Mouse (Mus musculus) G1E (cell line): Measurements from ENCODE around the gene Cysrt1.

ENCODE experiments used
- CTCF ChIP-seq: IDR thresholded peaks from 2 replicates; pipeline ENCODE4 v1.5.1; 2012; ENCODE audit warnings: low read depth, low read length, inconsistent platforms, mixed read lengths
- GATA1 ChIP-seq: IDR thresholded peaks from 2 replicates; pipeline ENCODE4 v1.6.1; 2012; ENCODE audit warnings: borderline replicate concordance, low read length, inconsistent platforms, mixed read lengths
- POLR2AphosphoS5 ChIP-seq: IDR thresholded peaks from 2 replicates; pipeline ENCODE4 v1.6.1; 2012; ENCODE audit warnings: low read depth, low read length, inconsistent platforms; ENCODE audit not compliant: insufficient replicate concordance
- TAL1 ChIP-seq: conservative IDR thresholded peaks from 2 replicates; pipeline ENCODE4 v1.6.1; 2012; ENCODE audit warnings: low read depth, low read length, inconsistent platforms, mixed read lengths

DNA sequence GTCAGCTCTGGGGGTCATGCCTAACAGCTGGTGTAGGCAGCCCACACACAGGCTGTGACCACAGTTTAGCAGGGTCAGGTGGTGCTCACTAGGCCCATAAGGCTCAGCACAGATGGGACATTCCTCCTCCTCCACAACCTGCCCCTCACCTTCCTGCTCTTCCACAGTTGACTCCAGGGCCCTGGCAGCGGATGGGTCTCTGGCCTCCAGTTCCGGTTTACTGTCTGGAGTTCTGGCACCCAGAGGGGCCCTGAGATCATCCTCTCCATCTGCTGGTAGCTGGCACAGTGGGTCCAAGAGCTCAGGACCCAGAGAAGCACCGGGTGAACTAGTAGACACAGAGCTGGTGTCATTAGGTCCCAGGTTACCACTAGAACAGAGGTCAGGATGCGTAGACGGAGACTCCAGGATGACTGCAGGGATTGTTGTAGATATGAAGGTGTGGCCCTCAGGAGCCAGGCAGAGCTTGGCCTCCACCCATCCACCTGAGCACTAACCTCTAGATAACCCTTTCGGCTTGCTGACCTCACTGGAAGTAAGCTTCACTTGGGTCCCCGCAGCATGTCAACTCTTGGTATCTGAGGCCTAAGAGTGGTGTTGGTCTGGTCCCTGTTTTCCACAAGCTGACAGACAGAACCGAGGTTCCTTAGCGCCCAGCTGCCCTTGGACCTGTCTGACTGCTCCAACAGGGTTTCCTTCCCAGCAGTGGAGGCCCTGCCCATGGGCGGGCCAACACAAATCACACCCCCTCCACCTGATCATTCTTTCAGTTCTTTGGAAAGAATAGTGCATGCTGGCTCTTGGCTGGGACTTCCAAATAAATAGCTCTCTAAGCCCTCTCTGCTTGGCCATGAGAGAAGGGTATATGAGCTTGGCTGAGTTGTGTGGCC lies 4.2 kb upstream of the Cysrt1 start, which contains the start of gene AL732309.1:
- TF ChIP-seq GATA1 (no peak), CTCF (no peak), POLR2AphosphoS5 (no peak), TAL1 (no peak)
